Mouse (Mus musculus): ENCODE data around the gene Cyfip1. TPM values are rescaled to one million over a fixed set of nuclear protein-coding genes. Genes with fewer than 3 reads are reported as not detected.

The Cyfip1 gene
- polyA plus RNA-seq, 1 experiment from 2014 or later: 119 TPM

DNA sequence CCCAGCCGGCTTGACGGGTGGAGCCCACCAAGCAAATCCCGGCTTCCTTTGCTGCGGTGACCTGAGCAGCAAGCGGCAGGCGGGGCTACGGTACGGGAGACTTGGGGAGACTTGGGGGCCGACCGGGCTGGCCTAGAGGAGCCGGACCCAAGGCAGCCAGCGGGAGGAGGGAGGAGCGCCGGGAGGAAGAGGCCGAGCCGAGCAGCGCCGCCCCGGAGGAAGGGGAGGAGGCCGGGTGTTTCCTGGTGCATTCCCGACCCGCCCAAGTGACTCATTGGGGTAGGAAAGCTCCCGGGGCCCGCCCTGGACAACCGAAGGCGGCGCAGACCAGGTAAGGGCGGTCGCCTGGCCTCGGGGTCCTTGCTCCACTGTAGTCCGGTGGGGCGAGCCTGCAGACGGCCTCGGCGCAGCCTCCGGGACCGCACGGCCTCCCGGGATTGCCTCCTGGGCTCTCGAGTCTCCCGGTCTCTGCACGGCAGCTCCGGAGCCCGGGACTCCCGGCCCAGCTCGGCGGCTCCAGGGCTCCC lies 495 bp downstream of the Cyfip1 start:
- Histone ChIP-seq H3K4me3 (ENCODE audit: low read length) (peak overlapping the region; percentile 88), H3K9me3 (ENCODE audit: control insufficient read depth, low read length) (no peaks in the 10 kb centered on the region), H3K27ac (ENCODE audit: low read depth, low read length) (peak overlapping the region; percentile 99), H3K27me3 (ENCODE audit: control insufficient read depth, insufficient read depth, low read length) (no peaks in the 10 kb centered on the region), H3K4me2 (replicated peaks; ENCODE audit: low read depth, low read length) (peak overlapping the region; percentile 77), H3K4me1 (ENCODE audit: control insufficient read depth, insufficient read depth, low read length) (0 out of 2 replicates have a peak, but pooled peaks cover 4% of the 10 kb centered on the region), H3K36me3 (ENCODE audit: control insufficient read depth, insufficient read depth, low read length) (no peaks in the 10 kb centered on the region), H3K9ac (ENCODE audit: low read depth, low read length) (peak overlapping the region; percentile 94)
- 1% methylated on average over 42 of the region's 47 CpGs for WGBS
- peak; percentile 99 for ATAC-seq (ENCODE audit: low FRiP score, low TSS enrichment)

DNA sequence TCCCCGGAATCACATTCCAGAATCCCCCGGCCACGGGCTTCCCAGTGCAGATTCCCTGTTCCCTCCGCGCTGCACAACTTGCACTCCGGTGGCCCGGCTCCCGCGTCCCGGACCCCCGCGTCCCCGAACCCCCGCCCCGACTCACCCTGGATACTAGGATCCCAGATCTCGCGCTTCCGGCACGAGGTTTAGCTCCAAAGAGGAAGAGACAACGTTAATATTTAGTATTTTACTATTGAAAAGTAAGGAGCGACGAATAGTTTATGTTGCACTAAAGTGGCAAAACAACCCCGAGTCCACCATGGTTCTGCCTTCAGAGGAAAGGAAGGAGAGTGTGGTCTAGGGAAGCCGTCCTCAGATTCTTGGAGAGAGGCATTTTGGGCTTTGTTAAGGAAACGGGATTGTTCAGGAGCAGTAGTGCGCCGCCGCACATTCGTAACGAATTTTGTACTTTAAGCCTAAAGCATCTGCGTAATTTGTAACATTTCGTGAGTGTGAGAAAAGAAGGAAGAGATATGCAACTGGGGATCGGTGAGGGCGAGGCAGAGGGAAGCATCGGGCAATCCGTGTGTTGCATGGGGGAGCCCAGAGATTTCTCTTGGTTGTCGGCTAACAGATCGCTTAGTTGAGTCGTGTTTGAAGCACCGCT lies 1.1 kb downstream of the Cyfip1 start:
- peak overlapping the region; percentile 77 for H3K4me2 ChIP-seq (replicated peaks; ENCODE audit: low read depth, low read length)
- peak overlapping the region; percentile 94 for H3K9ac ChIP-seq (ENCODE audit: low read depth, low read length)
- peak overlapping the region; percentile 88 for H3K4me3 ChIP-seq (ENCODE audit: low read length)
- H3K9me3 ChIP-seq (ENCODE audit: control insufficient read depth, low read length): no peaks in the 10 kb centered on the region
- H3K27me3 ChIP-seq (ENCODE audit: control insufficient read depth, insufficient read depth, low read length): no peaks in the 10 kb centered on the region
- peak overlapping the region; percentile 99 for H3K27ac ChIP-seq (ENCODE audit: low read depth, low read length)
- under 1% methylated on average over 40 of the region's 40 CpGs for WGBS
- H3K4me1 ChIP-seq (ENCODE audit: control insufficient read depth, insufficient read depth, low read length): 0 out of 2 replicates have a peak, but pooled peaks cover 4% of the 10 kb centered on the region
- ATAC-seq (ENCODE audit: low FRiP score, low TSS enrichment): peak; percentile 72
- H3K36me3 ChIP-seq (ENCODE audit: control insufficient read depth, insufficient read depth, low read length): no peaks in the 10 kb centered on the region

DNA sequence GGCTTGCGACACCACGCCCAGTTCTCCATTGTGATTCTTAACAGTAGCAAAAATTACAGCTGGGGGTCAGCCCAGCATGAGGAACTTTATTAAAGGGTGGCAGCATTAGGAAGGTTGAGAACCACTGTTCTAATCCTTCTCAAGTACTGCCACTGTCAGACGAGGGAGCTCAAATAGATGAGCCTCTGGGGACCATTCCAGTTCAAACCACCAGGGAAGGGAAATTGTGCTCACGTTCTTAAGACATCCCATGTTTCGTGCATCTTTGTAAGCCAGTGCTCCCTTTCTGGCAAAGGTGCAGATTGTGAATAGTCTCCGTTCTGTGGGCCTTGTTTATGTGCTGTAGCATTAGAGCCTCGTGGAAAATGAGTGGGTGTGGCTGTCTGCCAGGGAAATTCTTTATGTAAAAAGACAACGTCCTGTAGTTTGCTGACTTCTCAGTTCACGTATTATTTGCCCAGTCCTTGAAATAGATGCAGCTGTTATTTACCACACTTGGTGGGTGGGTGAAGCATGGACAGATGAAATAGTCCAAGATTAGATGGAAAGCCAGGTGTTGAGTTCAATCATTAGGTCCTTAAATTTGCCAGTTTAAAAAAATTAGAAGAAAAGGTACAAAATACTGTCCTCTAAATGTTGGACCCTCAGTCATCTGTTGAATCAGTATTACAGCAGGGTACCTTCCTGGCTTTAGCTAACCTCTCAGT lies 5.2 kb downstream of the Cyfip1 start:
- Histone ChIP-seq H3K4me3 (ENCODE audit: low read length) (no peak overlapping the region), H3K9me3 (ENCODE audit: control insufficient read depth, low read length) (no peaks in the 10 kb centered on the region), H3K36me3 (ENCODE audit: control insufficient read depth, insufficient read depth, low read length) (no peaks in the 10 kb centered on the region), H3K4me2 (replicated peaks; ENCODE audit: low read depth, low read length) (no peak overlapping the region), H3K27me3 (ENCODE audit: control insufficient read depth, insufficient read depth, low read length) (no peaks in the 10 kb centered on the region), H3K4me1 (ENCODE audit: control insufficient read depth, insufficient read depth, low read length) (peaks cover 21% of the 10 kb centered on the region; the same call in 1 of the 2 replicates), H3K27ac (ENCODE audit: low read depth, low read length) (no peak overlapping the region), H3K9ac (ENCODE audit: low read depth, low read length) (no peak overlapping the region)
- 69% methylated on average over 9 of the region's 9 CpGs for WGBS
- no peak for ATAC-seq (ENCODE audit: low FRiP score, low TSS enrichment)

DNA sequence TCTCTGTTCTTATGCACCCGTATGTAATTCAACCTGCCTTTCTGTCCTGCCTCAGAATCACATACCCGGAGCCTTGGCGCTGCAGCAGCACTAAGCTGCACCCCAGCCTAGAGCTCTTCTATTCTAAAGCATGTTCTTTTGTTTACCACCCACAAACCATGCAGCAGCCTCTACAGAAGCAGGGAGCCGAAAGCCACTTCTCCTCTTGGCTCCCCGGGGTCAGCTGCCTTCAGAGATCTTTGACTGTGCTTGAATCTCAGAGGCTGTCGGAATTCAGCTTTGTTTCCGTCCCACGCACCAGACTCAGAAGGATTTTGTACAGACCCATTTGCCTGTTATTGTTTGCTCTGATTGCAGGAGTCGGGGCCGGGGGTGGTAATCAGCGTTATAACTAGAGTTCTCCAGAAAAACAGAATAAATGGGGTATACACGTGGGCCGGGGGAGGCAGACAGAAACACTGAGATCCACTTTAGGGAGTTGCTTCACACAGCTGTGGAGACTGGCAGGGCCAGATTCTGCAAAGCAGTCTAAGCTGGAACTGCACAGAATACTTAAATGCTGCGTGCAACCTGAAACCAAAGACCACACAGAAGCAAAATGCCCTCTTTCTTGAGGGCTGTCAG lies 8.5 kb downstream of the Cyfip1 start:
- Histone ChIP-seq H3K9me3 (ENCODE audit: control insufficient read depth, low read length) (no peaks in the 10 kb centered on the region), H3K4me3 (ENCODE audit: low read length) (no peak overlapping the region), H3K9ac (ENCODE audit: low read depth, low read length) (no peak overlapping the region), H3K4me1 (ENCODE audit: control insufficient read depth, insufficient read depth, low read length) (peaks cover 17% of the 10 kb centered on the region; the same call in 1 of the 2 replicates), H3K27me3 (ENCODE audit: control insufficient read depth, insufficient read depth, low read length) (no peaks in the 10 kb centered on the region), H3K27ac (ENCODE audit: low read depth, low read length) (peak overlapping the region; percentile 70), H3K36me3 (ENCODE audit: control insufficient read depth, insufficient read depth, low read length) (no peaks in the 10 kb centered on the region), H3K4me2 (replicated peaks; ENCODE audit: low read depth, low read length) (peak overlapping the region; percentile 31)
- peak; percentile 84 for ATAC-seq (ENCODE audit: low FRiP score, low TSS enrichment)
- WGBS: 24% methylated on average over 14 of the region's 14 CpGs

DNA sequence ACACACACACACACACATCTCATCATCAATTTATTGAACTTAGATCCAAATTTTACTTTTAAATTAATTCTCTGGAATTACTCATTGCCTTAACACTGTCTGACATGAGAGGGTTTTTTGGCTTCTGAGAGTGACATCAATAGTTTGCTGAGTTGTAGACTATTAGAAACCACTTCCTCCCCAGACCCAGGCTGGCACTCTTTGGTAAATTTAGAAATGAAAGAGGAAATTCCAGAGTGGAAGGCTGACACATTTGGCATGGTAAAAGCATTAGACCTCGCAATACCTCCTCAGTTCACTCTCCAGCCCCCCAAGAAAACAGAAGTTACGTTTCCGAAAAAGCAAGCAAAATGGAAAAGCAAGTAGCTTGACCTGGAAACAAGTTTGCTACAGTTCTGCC lies 11.2 kb downstream of the Cyfip1 start:
- Histone ChIP-seq H3K27ac (ENCODE audit: low read depth, low read length) (no peak overlapping the region), H3K36me3 (ENCODE audit: control insufficient read depth, insufficient read depth, low read length) (no peaks in the 10 kb centered on the region), H3K27me3 (ENCODE audit: control insufficient read depth, insufficient read depth, low read length) (no peaks in the 10 kb centered on the region), H3K4me2 (replicated peaks; ENCODE audit: low read depth, low read length) (no peak overlapping the region), H3K9ac (ENCODE audit: low read depth, low read length) (no peak overlapping the region), H3K9me3 (ENCODE audit: control insufficient read depth, low read length) (no peaks in the 10 kb centered on the region), H3K4me1 (ENCODE audit: control insufficient read depth, insufficient read depth, low read length) (peaks cover 17% of the 10 kb centered on the region; the same call in 1 of the 2 replicates), H3K4me3 (ENCODE audit: low read length) (no peak overlapping the region)
- ATAC-seq (ENCODE audit: low FRiP score, low TSS enrichment): no peak
- WGBS: 83% methylated on average over 3 of the region's 3 CpGs

DNA sequence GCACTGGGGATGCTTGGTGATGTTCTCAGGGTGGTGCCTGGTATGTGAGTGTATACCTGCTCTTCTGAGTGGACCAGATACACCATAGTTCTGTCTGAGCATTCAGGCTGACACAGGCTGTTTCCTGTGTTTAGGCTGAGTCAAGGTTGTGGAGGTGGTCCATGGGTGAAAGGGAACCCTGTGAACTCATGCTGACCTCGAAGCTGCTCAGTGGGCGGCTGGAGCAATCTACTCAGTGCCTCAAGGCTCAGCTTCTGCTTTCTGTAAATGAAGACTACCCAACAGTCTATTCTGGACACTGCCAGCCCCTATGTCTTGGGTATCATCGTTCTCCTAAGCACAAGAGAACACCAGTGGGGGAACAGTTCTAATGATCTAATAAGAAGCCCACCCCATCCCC lies 14.1 kb downstream of the Cyfip1 start:
- Histone ChIP-seq H3K9me3 (ENCODE audit: control insufficient read depth, low read length) (no peaks in the 10 kb centered on the region), H3K4me1 (ENCODE audit: control insufficient read depth, insufficient read depth, low read length) (peaks cover 7% of the 10 kb centered on the region; the same call in 1 of the 2 replicates), H3K36me3 (ENCODE audit: control insufficient read depth, insufficient read depth, low read length) (no peaks in the 10 kb centered on the region), H3K9ac (ENCODE audit: low read depth, low read length) (no peak overlapping the region), H3K4me2 (replicated peaks; ENCODE audit: low read depth, low read length) (no peak overlapping the region), H3K27me3 (ENCODE audit: control insufficient read depth, insufficient read depth, low read length) (no peaks in the 10 kb centered on the region), H3K4me3 (ENCODE audit: low read length) (no peak overlapping the region), H3K27ac (ENCODE audit: low read depth, low read length) (no peak overlapping the region)
- ATAC-seq (ENCODE audit: low FRiP score, low TSS enrichment): no peak
- WGBS: 79% methylated on average over 3 of the region's 3 CpGs

DNA sequence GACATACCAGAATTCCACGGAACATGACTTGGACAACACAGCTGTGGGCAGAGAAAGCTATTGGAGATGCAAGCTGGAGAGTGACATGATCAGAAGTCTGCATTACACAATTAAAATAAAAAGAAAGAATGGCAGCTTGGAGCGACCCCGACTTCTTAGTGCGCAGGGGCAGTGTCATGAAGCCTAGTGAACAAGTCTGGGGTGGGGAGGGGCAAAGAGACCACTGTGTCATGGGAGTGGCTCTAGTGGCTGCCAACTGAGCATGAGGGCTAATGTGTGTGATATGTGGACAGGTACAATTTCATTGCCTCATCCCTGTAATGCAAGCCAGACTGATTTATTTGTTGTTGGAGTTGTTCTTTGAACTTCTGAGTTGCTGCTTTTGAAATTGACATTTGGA lies 15.2 kb downstream of the Cyfip1 start:
- no peak overlapping the region for H3K9ac ChIP-seq (ENCODE audit: low read depth, low read length)
- no peak overlapping the region for H3K4me3 ChIP-seq (ENCODE audit: low read length)
- no peaks in the 10 kb centered on the region for H3K36me3 ChIP-seq (ENCODE audit: control insufficient read depth, insufficient read depth, low read length)
- H3K27ac ChIP-seq (ENCODE audit: low read depth, low read length): no peak overlapping the region
- no peaks in the 10 kb centered on the region for H3K27me3 ChIP-seq (ENCODE audit: control insufficient read depth, insufficient read depth, low read length)
- no peaks in the 10 kb centered on the region for H3K4me1 ChIP-seq (ENCODE audit: control insufficient read depth, insufficient read depth, low read length)
- ATAC-seq (ENCODE audit: low FRiP score, low TSS enrichment): no peak
- 93% methylated on average over 4 of the region's 4 CpGs for WGBS
- no peak overlapping the region for H3K4me2 ChIP-seq (replicated peaks; ENCODE audit: low read depth, low read length)
- H3K9me3 ChIP-seq (ENCODE audit: control insufficient read depth, low read length): no peaks in the 10 kb centered on the region

DNA sequence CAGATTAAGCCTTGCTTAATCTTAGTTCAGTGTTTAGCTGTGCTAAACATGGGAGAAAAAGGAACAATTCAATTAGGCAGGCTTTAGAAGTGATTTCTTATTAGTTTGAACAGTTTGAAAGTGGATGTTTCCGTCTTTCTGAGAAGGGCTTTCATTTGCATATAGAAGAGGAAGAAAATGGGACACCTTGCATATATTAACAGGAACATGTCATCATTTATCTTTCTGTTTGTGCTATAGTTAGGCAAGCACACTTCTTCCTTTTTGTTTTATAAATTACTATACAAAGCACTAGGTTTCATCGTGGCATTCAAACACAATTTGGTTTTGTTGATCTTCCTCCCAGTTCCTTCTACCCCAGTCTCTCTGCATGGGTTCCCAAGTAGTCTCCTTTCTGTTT lies 16.2 kb downstream of the Cyfip1 start:
- 83% methylated on average over 2 of the region's 2 CpGs for WGBS
- H3K4me3 ChIP-seq (ENCODE audit: low read length): no peak overlapping the region
- no peak for ATAC-seq (ENCODE audit: low FRiP score, low TSS enrichment)
- H3K27me3 ChIP-seq (ENCODE audit: control insufficient read depth, insufficient read depth, low read length): no peaks in the 10 kb centered on the region
- H3K9me3 ChIP-seq (ENCODE audit: control insufficient read depth, low read length): no peaks in the 10 kb centered on the region
- no peaks in the 10 kb centered on the region for H3K4me1 ChIP-seq (ENCODE audit: control insufficient read depth, insufficient read depth, low read length)
- no peak overlapping the region for H3K9ac ChIP-seq (ENCODE audit: low read depth, low read length)
- H3K27ac ChIP-seq (ENCODE audit: low read depth, low read length): no peak overlapping the region
- no peaks in the 10 kb centered on the region for H3K36me3 ChIP-seq (ENCODE audit: control insufficient read depth, insufficient read depth, low read length)
- H3K4me2 ChIP-seq (replicated peaks; ENCODE audit: low read depth, low read length): no peak overlapping the region
